Mouse (Mus musculus) B cell, adult 67 days (primary cell): ENCODE measurements around the gene Txnrd3. TPM values are rescaled to one million over a fixed set of nuclear protein-coding genes. Genes with fewer than 3 reads are reported as not detected.

Source experiments
- total RNA-seq, 2 experiments: library from RNA; stranded (reverse); gene quantifications; 4 replicates each; pipeline ENCODE4 v1.2.4; 2023

Txnrd3 gene
- total RNA-seq, result 1 to 10 TPM; 5.5 to 6.9 TPM

DNA sequence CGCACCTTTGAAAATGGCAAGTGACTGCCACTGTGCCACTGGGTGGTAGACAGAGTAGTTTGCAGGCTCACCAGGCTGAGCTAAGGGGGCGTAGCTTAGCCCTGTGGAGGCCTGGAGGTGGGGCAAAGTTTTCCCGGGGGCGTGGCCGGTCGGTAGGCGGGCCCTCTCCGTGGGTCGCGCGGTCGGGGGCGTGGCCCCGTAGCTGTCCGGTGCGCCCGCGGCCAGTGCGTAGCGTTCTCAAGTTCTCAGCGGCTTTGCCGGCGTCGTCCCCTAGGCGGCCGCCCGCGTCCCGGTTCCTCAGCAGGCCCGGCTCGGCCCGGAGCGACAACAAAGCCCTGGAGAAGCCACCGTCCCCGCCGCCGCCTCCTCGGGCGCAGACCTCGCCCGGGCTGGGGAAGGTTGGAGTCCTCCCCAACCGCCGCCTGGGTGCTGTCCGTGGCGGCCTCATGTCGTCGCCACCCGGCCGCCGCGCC is at the start of gene Txnrd3:
Gene Txnrd3 (plus strand): TSS at position 191 of the 473 bp plus-strand sequence.

DNA sequence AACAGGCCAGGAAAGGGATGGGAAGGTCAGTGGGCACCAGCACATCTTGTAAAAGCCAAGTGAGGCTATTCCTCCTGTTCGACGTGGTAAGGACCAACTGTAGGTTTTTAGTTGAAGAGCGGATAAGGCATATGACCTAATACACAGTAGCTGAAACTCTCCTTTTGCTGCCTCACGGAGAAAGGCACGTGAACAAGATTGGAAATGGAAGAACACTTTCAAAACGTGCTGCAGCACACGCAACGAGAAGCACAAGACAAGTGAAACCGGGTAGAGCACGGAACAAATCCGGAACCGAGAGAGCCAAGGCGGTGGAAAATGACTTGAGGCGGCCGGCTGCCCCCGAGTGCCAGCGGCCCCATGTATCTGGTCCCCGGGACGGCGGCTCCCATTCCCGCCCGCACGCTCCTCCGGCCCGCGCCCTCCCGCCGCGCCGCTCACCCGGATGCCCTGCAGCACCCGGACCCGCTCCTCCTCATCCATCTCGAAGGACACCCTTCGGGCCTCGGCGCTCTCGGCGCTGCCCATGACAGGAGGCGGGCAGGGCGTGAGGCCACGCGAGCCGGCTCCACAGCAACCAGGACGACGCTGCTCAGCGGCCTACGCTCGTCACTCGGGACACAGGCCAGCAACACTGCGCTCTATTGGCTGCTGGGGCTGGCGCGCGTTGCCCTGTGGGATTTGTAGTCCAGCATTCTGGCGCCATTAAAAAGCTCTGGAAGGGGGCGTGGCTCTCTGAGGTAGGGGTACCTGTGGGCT is 48.6 kb upstream of the Txnrd3 start, which contains the start of gene Chchd6:
Gene Chchd6 (minus strand): TSS at position 635 of the 759 bp plus-strand sequence.

GRCm38 (mm10) chr6:89707240-89707639 is 63.5 kb downstream of the Txnrd3 start, which contains the start of gene Vmn1r40:
TSS of gene Vmn1r40 (plus strand) at chr6:89707540.

Other genes with a start within 250 kb of the Txnrd3 start
- gene Chchd6, start 48.3 kb upstream of the Txnrd3 start, total RNA-seq, result 1 to 10 TPM; 2.6 to 3.9 TPM
- not detected for gene Vmn1r40, start 63.6 kb downstream of the Txnrd3 start, total RNA-seq
- gene Vmn1r41, start 96.8 kb downstream of the Txnrd3 start, total RNA-seq, result not detected
- gene Vmn1r42, start 232.4 kb downstream of the Txnrd3 start, total RNA-seq, result not detected
- gene Vmn1r43, start 232.4 kb downstream of the Txnrd3 start, total RNA-seq, result not detected
- not detected for gene Vmn1r44, start 239.7 kb downstream of the Txnrd3 start, total RNA-seq